Mouse (Mus musculus): Measurements from ENCODE around the gene Dock1.

The Dock1 gene

DNA sequence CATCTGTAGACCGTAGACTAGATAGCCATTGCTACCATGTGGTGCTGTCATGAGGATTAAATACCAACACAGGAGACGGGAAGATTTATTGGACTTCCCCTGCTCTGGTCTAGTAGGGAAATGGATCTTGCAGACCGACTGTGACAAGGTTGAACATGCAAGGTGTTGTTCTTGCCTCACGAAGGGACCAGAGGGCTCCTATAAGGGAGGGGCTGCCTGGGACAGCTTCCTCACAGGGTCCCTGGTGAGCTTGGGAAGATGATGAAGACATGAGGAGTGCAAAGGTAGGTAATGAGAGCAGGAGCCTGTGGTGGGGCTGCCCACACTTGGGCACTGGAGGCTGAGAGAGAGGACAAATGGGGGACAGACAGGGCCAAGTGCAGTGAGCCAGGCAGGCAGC lies 25.0 kb downstream of the Dock1 start:
- in situ Hi-C loops (cut with MboI; ENCODE audit: low sequenced_read_pairs): no loop called here

DNA sequence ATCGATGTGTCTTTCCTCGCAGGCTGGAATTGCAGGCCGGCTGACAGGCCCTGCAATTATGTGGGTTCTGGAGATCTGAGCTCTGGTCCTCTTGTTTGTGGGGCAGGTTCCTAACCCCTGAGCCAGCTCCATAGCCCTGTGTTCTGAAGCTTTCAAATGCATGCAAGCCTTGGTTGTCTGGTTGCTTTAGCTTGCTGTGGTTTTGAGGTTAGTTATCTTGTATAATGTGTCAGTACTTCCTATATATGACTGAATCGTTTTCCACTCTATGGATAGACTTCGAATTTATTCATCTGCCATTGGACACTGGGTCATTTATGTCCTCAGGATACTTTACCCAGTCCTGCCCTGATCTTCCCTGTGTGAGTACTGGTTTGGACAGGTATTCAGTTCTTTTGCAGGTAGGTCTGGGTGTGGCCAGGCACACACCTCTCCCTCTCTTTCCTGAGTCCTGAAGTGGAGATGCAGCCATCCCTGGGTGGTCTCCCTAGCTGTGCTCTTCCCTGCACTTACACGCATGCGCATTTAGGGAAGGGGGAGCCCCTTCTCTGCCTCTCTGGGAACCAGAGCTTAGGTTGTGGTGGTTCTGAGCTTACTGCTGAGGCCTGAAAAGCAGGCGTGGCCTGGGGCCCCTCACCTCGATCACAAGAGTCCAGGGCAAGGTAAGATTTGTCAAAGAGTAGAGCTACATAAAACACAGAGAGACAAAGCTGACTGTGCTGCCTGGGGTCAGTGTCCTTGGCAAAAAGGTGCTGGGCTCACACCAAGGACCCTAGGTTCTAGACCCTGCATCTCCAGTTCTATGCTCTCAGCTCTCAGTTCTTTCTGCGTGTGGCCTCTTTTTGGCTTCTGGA lies 25.9 kb downstream of the Dock1 start:
- in situ Hi-C loops (cut with MboI; ENCODE audit: low sequenced_read_pairs): no loop called here

DNA sequence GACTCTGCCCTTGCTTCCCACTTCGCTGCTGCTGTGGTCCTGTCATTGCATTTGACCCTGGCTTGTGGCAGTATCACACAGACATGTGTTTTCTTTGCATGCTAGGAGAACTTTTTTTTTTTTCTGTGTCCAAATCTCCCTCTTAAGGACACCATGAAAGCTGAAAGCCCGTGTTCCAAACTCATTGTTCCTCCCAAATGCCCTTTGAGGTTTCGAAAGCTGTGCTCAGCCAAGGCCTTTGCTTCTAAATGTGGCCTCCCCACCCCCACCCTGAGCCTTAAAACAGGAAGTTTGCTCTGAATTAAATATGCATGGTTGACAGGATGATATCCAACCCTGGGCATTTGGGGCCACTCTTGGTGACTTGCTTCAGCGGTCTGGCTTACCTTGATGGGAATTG lies 27.0 kb downstream of the Dock1 start:
- in situ Hi-C loops (cut with MboI; ENCODE audit: low sequenced_read_pairs): no loop called here

DNA sequence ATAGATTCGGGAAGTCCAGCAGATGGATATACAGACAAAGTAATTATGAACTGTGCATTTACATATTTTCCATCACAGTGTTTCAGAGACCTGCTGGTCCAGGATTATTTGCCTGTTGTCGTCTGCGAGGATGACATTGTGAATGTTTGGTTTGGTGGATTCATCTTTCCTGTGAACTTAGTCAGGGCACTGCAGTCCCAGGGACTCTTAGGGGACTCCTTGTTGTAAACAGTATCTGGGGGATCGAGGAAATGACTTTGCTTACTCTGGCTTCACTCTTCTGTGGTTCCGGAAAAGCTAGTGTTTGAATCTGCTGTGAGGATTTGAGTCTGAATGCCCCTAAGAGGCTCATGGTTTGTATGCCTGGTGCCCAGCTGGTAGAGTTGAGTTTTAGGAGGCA lies 27.8 kb downstream of the Dock1 start:
- in situ Hi-C loops (cut with MboI; ENCODE audit: low sequenced_read_pairs): no loop called here

DNA sequence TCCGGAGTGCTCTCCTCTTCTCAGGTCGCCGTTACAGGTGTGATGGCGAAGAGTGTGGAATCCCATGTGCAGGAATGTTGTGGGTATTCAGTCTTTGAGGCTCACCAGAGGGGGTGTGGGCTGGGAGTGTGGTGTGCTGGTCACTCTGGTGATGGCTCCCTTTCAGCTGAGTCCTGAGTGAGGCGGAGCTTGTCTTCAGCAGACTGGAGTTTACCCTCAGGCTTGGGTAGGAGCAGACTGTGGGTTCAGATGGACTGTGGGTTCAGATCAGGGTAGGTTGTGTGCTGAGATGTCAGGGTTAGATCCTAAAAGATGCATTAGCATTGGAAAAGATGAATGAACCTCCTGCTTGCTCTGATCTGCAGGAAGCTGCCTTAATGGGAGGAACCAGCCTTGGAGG lies 29.5 kb downstream of the Dock1 start:
- in situ Hi-C loops (cut with MboI; ENCODE audit: low sequenced_read_pairs): no loop called here

DNA sequence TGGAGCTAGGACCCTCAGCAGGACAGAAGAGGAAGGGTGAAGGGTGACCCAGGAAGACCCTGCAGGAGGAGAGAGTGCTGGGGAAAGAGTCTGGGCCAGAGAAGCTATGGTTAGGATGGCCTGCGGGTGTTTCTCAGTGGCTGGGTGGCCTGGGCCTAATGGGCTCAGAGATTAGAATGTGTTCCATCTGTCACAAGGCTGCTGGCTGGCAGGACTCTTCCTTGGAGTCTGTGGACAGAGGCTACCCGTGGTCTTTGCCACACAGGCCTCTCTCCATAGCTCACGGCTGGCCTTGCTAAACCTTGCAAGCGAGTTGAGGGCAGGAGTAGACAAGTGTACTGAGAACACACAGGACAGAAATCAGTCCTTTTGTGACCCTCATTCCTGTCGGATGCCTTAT lies 32.0 kb downstream of the Dock1 start:
- in situ Hi-C loops (cut with MboI; ENCODE audit: low sequenced_read_pairs): no loop called here

DNA sequence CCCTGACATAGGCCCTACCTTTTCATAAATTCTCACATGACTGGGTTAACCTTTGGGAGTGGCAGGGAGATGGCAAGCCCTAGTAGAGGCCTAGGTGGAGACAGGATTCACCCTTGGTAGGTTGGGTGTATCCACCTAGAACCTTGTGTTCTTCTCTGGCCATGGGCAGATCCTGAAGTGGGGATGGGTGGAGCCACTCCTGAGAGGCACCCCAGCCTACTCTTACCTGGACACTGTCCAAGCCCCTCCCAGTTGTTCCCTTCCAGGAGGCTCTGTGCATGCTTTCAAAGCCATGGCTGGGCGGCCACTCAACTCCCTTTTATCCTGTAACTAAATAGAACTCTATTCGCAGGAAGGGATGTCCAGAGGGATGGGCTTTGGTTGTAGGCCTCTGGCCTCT lies 33.2 kb downstream of the Dock1 start:
- in situ Hi-C loops (cut with MboI; ENCODE audit: low sequenced_read_pairs): no loop called here

DNA sequence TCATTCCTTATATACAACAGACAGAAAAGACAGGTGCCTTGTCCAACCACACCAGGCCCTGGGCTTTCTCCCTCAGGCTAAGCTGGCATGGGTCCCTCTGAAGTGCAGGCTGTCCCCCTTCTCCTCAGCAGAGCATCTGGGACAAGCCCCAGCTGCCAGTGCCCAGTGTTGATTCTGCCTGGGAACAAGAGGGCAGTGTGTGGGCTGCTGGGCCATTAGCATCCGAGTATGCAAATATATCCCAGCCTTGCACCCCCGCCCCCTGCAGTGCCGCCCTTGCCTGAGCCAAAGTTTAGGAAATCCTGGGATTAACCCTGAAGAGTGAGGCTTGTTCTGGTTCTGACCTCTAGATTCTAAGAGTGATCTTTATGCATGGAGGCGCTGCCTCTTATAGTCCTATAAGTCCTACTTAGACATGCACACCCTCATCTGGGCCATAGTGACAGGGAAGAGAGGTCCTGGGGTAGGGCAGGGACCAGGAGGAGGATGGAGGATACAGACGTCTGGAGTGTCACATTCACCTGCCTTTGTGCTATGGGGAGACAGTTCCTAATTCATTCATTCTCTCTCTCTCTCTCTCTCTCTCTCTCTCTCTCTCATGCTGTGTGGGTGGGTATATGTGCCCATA lies 38.9 kb downstream of the Dock1 start:
- in situ Hi-C loops (cut with MboI; ENCODE audit: low sequenced_read_pairs): no loop called here

DNA sequence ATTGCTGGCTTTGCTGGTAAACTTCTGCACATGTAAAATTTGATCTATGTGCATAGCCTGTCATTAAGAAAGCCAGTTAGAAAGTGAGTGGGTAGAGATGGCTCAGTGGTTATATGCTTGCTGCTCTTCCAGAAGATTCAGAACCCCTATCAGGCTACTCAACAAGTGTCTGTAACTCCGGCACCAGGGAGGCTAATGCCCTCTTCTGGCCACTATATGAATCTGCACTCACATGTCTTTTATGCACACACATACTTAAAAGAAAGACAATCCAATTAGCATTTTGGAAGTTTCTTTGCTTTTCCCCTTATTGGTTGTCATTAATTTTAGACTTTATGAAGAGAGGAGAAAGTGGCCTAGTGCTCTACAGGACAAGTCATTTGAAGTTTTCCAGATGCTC lies 41.1 kb downstream of the Dock1 start:
- in situ Hi-C loops (cut with MboI; ENCODE audit: low sequenced_read_pairs): no loop called here

DNA sequence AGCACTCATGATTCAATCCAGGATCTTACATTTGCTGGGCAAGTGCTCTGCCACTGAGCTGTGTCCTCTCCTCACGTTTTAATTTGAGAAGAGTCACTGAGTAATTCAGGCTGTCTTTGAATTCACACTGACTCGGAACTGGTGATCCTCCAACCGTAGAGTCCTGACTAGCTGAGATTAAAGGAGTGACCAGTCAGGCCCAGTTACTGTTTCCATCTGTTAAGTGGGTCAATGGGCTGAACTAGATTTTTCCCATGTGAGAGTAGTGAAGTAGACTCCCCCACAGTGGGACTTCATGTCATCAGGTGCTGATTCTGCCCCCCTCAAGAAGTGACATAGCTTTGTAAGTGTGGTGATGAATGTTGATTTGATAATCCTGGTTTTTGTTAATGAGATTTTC lies 49.0 kb downstream of the Dock1 start:
- in situ Hi-C loops (cut with MboI; ENCODE audit: low sequenced_read_pairs): no loop called here

DNA sequence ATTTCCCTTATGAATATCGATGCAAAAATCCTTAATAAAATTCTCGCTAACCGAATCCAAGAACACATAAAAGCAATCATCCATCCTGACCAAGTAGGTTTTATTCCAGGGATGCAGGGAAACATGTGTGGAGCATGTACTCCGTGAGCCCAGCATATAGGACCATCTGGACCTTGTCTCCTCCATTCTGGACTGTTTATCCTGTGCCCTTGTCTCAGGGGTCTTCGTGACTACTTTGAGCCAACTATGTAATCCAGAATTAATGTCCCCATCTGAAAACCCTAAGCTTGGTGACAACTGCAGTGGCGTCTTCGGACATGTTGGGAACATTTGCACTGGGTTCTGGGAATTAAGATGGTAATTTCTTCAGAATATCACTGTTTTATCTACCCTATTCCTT lies 51.9 kb downstream of the Dock1 start:
- in situ Hi-C loops (cut with MboI; ENCODE audit: low sequenced_read_pairs): no loop called here

DNA sequence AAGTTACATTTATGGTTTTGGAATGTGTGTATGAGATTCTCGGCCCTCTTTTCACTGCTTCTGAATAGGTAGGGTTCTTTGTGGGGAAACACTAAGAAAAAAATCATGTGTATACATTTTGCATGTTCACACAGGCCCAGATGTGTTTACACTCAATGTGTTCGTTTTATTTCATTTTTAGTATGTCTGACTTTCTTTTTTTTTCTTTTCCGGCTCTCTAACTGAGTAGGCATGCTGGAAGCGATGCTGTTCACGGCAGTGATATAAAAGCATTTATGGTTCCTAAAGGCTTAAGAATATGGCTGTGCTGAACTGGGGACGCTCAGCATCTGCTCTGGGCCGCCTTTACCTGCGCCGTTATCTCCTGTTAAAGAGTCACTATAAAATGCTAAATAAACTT lies 52.5 kb downstream of the Dock1 start:
- in situ Hi-C loops (cut with MboI; ENCODE audit: low sequenced_read_pairs): no loop called here

DNA sequence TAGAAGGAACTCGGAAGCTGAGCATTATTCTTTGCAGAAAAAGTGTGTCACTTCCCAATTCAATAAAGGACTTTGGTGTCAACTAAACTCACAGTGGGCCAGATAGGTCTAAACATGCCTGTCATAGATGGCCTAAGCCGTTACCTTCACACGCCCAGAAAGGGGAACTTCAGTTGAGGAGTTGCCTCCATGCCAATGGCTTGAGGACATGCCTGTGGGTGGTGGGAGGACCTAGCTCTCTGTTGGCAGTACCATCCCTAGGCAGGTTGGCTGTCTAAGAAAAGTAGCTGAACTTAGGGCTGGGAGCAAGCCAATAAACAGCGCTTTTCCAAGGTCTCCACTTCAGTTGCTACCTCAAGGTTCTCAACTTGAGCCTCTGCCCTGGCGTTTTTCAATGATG lies 53.1 kb downstream of the Dock1 start:
- in situ Hi-C loops (cut with MboI; ENCODE audit: low sequenced_read_pairs): no loop called here

DNA sequence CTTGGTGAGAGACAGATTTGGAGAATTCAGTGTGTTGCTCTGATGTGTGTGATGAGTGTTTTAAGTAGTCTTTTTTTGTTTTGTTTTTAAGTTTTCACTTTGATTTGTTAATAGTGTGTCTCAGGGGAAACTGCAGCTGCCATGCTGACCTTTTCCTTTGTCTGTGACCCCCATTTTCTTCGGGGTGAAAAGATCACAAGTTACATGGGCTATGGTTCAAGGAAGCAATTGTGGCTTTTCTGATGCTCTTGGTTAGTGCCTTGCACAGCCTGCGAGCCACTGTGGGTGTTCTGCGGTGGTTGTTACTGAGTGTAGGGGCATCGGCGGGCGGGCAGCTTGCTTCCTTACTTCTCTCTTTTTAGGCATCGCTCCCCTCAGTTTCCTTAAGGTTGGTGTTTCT lies 54.4 kb downstream of the Dock1 start:
- in situ Hi-C loops (cut with MboI; ENCODE audit: low sequenced_read_pairs): no loop called here

DNA sequence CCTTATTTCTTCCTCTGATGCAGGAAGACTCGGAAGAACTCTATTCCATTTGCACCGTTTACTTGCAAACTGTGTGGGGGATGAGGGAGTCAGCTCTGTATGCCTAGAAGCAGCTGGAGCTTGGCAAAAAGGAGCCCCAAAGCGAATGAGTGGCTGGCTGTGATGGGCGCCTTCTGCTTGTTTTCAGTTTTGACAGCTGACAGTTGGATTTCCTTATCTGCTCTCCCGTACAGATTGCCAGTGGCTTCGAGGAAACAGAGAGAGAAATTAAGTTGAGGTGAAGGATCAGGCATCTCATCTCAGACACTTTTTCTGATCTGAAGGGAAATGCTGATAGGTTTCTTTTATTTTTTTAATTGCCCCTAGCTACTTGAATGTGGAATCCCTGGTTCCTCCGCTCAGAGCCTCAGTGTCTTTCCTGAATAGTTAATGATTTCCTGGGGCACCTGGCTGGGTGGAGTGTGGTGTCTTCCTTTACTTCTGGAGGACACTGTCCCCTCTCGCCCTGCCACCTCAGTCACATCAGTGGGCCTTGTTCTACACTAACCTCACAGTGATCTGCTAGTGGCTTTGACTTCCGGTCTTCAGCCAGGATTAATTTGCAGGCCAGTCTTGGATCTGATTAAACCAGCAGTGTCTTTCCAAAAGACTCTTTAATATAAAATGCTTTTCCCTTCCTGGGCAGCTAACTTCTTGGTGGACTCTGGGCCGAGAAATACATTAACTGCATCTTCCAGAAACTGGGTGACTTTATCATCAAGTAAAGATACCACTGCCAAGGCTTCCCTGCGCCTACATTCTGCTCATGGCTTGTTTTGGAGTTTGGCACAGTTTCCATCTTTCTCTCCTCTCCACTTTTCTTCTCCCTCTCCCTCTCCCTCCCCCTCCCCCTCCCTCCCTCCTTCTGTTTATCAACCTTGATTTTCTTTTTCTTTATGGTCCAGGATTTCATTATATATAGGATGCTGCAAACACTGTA lies 55.4 kb downstream of the Dock1 start:
- in situ Hi-C loops (cut with MboI; ENCODE audit: low sequenced_read_pairs): no loop called here

DNA sequence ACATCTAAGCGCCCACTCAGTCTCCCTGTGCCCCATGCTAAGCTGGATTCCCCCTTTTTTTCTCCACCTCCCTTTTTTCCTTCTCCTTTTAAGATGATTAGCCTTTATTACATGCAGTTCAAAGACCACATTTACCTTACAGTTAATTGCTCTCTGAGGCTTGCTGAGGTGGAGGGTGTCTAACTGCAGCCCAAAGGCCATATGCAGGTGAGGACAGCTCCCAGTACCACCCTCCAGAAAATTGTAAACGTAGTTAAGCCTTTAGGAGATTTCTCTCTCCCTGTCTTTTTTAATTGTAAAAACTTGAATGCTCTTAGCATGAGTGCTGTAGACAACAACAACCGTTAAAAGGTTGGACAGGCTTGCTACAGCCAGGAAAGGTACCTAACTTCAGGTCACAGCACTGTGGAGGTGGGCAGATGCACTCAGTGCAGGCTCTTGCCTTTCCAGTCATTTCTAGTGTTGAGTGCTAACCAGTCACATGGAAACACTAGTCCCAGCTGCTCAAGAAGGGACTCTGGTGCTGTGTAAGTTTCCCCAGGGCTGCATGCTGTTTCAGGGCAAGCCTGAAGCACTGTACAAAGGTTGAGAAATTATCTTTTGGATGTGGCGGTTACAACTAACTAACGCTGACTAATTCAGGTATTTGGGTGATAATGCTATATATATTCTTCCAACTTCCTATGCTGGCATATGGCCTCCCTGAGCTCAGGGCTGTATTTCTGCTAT lies 56.2 kb downstream of the Dock1 start:
- in situ Hi-C loops (cut with MboI; ENCODE audit: low sequenced_read_pairs): no loop called here

DNA sequence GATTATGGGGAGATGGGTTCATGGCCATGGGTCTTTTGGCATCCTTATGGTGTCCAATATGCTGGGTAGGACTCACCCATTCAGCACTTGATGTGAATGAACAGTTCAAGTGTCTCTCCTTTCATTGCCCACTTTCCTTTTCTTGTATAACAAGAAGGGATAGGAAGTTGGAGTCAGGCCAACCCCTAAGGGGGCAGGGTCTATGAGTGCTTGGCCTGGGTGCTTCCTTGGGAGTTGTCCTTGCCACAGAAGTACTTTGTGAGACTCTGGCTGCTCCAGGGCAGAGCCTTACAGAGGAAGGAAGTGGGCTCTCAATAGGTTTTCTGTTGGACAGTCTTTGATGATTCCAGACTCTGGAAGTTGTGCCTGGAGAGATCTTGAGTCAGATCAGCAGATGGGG lies 58.9 kb downstream of the Dock1 start:
- in situ Hi-C loops (cut with MboI; ENCODE audit: low sequenced_read_pairs): no loop called here

DNA sequence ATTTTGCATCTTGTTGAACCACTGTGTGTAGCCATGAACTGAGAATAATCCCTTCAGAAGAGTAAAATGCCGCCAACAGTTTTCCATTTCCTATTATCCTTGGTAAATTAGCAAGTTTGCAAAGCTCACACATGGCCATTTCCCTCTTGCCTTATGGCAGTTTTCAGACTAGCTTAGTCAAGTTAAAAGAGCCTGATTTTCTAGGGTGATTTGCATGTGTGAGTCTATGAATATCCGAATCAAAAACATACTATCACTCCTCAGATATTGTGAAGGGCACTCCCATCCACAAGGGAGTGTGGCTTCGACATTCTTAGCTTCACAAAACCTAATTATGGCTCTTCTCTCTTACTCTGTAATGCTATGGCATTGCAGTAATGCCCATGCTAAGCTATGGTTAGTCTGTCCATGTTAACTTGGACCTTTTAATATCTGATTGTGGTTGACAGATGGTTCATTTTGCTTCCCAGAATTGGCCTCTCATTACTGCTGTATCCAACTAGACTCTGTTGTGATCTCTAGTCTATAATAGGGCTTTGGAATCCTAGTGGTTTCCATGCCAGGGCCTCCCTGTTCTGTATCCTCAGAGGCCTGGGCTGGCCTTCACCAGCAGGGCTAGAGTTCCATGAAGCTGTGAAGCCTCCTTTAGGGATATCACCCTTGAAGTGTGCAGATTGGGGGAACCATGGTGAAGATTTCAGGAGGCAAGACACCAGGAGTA lies 60.1 kb downstream of the Dock1 start:
- in situ Hi-C loops (cut with MboI; ENCODE audit: low sequenced_read_pairs): no loop called here

DNA sequence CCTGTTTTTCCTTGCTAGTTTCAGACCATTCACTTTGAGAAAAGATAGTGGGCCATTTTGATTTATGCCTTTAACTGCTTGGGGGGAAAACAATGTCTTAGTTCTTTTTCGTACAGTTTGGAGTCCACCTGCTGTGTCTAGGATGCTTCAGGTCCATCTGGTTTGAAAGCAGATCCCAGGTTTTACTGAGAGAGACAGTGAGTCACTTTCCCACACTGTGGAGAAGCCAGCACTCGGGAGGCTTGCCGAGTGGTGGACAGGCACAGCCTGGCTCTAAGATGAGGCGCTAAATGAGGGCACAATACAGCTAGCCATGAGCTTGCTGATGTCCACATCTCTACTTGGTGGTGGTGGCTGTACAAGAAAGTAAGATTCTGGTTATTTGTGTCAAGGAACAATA lies 76.6 kb downstream of the Dock1 start:
- in situ Hi-C loops (cut with MboI; ENCODE audit: low sequenced_read_pairs): no loop called here

DNA sequence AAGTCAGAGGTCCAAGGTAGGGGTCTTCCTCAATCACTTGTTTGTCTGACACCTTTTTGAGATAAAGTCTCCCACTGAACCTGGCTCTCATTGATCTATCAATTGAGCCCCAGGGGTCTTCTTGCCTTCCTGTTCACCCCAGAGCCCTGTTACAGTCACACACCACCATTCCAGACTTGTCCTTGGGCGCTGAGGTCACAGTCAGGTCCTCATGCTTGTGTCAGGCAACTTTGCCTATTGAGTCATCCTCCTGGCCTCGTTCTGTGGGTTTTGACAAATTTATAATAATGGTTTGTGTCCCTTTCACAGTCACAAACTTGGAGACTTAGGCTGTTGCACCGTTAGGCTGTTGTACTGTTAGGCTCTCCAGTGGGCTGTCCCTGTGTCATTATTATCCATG lies 77.9 kb downstream of the Dock1 start:
- in situ Hi-C loops (cut with MboI; ENCODE audit: low sequenced_read_pairs): no loop called here
